Mouse (Mus musculus) layer of hippocampus, adult 9-11 months (tissue): ENCODE results near the gene Cops6.

Experiments
- DNase-seq: peaks from one replicate; pipeline ENCODE4 v3.0.0; 2022

Gene Cops6

DNA sequence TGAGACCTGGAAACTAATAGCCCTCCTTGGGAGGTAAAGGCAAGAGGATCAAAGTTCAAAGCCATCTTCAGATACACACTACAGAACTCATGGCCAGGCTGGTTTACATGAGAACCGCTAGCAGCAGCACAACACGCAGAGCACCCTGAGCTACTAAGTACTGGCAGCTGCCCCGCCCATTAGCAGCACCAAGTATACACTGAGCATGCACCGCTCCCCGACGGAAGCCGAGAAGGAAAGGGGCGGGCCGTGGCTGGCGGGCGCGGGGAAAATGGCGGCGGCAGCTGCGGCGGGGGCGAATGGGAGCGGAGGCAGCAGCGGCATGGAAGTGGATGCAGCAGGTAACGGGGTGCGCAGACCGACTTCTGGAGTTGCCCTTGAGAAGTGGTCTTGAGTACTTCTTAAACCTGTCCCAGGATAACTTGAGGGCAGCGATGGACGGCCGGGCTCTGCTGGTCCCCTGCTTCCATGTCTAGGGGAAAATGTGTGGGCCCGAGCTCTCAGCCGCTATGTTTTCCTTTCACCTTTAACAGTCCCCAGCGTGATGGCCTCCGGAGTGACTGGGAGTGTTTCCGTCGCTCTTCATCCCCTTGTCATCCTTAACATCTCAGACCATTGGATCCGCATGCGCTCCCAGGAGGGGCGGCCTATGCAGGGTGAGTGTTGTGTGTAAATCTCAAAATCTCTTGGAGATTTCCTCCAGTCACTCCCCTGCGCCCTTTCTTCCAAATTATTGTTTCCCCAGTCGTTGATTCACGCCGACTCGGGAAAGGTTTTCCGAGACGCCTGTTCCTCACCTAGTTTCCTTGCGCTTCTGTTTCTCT, at the start of gene Cops6:
Gene Cops6, plus strand, starts transcription at position 230 of the 824 bp plus-strand sequence.
- DNase-seq: peak; percentile 95

DNA sequence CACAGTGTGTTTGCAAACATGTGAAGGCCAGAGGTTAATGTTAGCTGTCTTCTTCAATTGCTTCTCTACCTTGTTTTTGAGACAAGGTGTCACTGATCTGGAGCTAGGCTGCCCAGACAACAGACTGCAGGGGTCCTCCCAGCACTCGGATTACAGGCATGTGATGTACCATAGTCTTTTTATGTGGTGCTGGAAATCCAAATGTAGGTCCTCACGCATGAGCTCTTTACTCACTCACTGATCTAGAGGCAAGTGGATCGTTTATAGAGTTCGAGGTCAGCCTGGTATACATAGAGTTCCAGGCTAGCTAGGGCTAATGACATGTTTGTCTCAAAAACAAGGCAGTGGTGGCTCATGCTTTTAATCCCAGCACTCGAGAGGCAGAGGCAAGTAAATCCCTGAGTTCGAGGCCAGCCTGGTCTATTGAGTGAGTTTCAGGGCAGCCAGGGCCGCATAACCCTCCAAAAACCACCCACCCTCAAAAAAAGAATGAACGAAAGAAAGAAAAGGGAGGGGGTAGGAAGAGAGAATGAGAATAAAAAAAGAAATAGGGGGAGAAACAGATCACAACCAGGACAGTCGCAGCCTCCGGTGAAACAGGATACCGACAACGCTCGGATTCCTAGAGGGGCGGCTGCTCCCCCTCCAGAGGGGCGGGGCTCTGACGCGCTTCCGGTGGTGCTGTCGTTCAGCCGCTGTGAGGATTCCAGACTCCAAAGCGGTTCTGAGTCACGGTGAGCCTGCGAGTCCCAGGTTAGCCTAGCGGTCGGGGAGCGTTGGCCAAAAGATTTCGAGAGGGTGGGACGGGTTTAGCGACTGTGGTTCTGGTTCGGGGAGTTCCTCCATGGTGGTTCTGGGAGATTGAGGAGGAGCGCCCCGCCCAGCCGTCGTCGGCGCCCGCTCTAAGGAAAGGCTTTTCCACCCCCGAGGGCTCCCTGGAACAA, 44.3 kb upstream of the Cops6 start, which contains the start of gene Zscan21:
Gene Zscan21, plus strand, starts transcription at position 649 of the 944 bp plus-strand sequence.
- peak; percentile 84 for DNase-seq

DNA sequence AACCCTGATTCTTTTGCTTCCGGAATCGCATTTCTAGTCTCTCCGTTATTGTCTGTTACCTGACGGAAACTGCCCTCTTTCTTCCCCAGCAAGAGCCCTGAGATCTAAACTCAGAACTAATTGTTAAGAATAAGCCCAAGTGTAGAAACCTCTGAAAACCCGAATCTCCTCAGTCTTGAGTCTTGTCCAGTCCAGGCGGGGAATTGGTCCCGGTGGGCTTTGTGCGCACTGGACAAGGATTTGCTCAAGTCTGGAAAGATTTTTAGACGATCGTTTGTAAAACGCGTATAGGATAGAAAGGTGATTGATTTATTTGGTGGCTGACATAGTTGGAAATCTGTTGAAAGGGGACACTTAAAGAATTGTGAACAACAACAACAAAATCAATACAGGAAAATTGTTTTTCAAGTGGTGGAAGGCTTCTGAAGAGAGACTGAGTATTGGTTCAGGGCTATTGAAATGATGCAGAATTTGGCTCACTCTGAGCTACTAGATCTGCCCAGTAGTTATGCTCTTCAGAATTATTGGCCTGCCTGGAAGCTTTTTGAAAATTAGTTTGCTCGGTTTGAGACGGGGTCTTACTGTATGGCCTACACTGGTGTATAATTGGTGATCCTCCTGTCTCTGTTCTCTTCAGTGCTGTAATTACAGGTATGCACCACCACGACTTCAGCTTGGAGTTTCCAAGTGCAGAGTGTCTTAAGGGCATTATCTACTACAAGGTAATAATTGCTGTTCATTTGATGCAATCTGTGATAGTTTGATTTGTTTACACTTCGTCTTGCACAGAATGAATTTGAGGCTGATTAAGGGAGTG, 43.5 kb upstream of the Cops6 start:
- no peak for DNase-seq

DNA sequence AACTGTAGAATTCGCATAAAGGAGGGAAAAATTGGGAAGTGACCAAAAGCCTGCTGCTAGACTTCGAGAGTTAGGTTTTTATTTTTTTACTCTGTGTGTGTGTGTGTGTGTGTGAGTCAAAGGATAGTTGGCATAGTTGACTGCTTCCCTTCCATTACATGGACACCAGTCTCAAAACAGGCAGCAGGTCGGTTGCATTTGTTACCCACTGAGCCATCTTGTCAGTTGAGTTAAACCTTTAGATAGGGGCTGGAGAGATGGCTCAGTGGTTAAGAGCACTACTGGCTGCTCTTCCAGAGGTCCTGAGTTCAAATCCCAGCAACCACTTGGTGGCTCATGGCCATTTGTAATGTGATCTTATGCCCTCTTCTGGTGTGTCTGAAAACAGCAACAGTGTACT, 42.8 kb upstream of the Cops6 start:
- DNase-seq: no peak

DNA sequence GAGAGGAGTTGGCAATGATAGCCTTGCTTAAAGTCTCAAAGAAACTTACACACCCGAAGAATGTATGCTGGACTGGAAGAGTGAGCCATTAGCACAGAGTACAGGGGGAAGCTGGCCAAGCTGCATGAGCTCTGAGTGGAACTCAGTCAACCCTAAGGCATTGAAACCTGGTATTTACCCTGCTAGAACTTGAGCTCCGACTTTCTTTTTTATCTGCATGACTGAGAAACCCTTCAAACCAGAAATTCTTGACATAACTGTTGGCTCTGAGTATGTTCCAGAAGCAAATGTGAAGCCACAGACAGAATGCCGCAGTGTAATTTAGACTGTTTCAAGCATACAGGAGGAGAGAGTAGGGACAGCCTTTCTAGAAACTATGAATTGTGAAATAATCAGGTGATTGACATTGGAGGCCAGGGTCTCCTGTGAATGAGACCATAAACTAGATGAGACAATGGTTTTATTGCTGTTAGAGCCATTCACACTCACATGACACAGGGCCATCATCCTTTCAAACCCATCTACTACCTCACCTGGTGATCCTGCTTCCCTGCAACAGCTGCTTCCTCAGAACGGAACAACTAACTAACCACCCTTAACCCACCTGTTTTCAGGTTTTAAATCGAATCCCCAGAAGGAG, 28.3 kb upstream of the Cops6 start:
- no peak for DNase-seq

DNA sequence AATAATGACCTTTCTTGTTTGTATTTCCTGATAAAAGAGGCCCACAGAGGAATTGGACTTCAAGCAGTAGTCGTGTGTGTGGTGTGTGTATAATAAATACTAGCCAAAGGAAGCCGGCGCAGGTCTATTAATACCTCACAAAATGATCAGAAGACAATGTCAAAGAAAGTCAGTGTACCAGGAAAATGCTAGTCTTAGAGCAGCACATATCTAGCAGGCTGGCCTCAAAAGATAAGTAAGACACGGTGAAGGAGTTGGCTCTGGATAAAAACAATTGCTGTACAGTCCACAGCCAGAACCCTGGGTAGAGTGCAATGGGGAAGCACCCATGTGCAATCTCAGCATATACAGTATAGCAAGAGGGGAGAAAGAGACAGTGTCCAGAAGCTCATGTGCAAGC, 23.6 kb upstream of the Cops6 start:
- DNase-seq: no peak

DNA sequence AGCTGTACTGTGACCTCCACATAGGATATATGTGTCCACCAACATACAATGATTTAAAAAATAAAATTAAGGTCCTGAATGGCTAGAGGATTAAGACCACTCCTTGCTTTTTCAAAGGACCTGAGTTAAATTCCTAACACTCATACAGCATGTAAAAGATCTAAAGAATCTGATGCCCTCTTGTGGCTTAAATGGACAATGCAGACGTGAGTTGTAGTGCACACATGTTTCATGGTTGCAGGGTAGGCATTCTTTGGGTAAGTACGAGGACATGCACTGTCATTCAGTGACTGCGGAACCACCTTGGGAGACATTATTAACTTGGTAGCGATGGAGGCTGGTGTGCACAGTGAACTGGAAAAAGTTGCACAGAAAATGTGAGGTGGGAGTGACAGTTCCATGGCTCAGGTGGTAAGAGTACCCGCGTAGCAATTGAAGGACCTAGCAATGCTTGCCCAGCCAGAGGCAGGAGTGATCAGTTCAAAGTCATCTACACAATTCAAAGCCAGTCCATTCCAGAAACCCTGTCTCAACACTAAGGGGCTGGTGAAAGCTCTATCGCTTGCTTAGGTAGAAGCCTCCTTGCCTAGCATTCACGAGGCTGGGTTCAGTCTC, 22.8 kb upstream of the Cops6 start:
- no peak for DNase-seq

DNA sequence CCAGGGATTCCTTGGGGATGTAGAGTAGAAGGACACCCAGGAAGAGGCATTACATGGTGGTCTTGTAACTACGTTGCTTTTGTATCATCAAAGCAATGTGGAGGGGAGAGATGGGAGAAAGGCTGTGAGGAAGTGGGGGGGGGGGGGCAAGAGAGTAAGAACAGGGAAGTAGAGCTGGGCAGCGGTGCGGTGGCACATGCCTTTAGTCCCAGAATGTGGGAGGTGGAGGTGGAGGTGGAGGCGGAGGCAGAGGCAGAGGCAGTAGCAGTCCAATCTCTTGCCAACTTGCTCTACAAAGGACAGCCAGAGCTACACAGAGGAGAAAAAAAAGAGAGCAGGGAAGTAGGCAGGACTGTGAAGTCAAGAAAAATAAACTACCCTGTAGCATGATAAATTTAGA, 22.3 kb upstream of the Cops6 start:
- DNase-seq: no peak

DNA sequence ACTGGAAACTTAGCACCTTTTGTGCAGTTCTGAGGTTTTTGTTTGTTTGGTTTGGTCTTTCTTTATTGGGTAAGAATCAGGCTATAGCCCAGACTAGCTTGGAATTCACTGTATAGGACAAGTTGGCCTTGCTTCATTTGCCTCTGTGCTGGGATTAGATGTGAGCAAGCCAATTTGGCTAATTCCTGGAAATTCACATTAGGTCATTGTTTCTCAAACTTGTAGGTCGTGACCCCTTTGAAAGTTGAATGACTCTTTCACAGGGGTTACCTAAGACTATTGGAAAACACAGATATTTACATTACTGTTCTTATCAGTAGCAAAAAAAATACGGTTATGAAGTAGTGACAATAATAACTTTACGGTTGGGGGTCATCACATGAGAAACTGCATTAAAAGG, 6.5 kb upstream of the Cops6 start:
- no peak for DNase-seq

DNA sequence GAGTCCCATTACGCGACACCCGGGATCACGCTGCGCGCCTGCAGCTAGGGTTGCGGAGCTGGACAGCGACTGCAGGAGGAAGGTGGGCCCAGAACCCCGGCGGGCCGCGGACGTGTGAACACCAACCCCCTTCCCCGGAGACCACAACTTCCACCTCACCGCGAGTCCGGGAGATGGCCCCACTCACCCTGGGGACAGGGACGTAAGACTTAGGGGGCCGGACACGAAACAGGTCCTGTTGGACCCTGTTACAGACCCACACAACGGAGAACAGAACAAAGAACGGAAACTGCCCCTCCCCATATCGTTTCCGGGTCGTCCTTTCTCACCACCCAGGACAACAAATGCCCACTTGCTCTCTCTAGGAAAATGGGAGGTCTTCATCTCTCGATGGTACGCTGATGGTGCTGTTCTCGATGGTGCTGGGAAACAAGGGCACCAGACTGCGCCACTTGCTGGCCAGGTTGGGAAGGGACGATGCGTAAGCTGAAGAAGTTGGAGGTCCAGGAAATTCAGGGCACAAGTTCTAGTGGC, 5.4 kb upstream of the Cops6 start, which contains the start of gene Zfp113:
Gene Zfp113, minus strand, starts transcription at position 302 of the 534 bp plus-strand sequence.
- DNase-seq: peak; percentile 96

DNA sequence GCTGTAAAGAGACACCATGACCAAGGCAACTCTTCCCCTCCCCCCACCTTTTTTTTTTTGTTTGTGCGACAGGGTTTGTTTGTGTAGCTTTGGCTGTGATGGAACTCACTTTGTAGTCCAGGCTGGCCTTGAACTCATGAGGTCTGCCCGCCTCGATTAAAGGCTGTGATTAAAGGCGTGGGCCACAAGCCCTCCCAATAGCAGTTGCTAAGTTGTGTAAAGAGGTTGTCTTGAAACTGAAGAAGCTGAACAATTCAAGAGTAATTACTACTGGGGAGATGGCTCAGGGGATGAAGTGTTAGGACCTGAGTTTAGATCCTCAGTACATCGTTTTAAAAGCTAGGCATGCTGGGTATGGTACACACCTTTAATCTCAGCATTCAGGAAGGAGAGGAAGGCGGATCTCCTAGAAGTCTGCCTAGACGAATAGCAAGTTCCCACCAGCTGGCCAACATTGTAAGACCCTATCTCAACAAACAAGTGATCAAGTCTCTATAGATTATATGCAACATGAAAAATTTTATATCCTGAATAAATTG, 578 bp upstream of the Cops6 start:
- DNase-seq: no peak

DNA sequence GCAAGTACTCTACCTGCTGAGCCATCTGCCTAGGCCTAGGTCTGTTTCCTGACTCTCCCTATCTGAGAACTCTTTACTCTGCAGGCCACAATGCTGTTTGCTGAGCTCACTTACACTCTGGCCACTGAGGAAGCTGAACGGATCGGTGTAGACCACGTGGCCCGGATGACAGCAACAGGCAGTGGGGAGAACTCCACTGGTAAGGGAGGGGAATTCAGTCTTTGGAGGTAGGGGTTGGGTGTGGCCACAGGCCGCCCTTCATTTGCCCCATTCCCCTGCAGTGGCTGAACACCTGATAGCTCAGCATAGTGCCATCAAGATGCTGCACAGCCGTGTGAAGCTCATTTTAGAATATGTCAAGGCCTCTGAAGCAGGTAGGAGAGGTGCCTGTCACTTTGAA, 2.2 kb downstream of the Cops6 start:
- no peak for DNase-seq

DNA sequence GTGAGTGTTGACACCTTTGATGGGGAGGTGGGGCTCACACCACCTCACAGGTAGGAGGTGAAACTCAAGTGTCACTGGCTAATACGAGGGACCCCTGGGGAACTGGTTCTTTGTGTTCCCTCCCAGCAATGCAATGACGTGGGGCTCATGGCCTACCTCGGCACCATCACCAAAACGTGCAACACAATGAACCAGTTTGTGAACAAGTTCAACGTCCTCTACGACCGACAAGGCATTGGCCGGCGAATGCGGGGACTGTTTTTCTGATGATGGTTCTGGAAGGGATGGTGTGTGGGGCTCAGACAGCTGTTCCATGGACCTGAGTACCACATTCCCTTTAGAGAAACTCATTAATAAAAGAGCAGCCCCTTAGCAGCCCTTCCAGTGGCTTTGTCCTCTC, 2.7 kb downstream of the Cops6 start:
- no peak for DNase-seq

DNA sequence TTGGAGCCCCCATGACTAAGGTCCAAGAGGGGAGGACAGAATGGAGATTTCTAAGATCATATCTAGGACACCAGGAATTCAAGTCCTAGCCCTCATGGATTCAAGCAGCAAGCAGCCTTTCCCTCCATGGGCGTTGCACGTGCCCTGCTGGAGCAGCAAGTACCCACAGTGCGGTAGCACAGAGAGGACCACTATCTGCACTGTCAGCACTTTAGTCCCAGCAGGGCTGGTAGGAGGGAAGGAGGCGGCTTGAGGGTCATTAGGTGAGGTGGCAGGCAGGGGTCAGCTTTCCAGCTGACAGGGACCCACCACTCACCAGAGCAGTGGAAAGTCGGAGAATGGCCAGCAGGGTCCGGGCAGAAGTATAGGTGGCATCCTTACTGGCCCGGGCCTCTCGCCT, 4.7 kb downstream of the Cops6 start:
- no peak for DNase-seq

DNA sequence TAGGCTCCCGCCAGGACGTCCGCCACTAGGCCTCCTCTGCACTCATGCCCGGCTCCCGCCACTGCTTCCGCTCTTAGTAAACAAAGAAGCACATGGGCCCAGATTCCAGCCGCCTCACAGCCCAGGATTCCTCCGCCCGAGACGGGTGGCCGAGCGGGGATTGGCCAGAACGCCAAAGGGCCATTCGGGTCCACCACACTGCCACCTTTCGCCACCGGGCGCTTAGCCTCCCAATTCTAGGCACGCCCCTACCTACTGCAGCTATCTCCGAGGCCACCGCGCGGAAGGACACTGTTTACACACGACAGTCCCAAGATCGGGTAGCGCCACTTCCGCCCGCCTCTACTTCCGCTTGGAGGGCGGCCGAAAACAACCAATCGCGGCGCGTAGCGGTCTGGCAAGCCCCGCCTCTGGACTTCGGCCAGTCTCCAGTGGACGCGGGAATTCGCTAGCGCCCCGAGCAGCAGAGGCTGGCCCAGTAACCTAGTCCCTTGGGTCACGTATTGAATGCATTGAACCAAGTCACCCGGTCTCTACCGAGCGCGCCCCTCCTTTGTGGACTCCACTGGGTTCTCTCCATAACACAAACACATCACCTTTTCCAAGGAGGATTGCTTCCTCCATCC, 10.2 kb downstream of the Cops6 start:
- peak; percentile 95 for DNase-seq

DNA sequence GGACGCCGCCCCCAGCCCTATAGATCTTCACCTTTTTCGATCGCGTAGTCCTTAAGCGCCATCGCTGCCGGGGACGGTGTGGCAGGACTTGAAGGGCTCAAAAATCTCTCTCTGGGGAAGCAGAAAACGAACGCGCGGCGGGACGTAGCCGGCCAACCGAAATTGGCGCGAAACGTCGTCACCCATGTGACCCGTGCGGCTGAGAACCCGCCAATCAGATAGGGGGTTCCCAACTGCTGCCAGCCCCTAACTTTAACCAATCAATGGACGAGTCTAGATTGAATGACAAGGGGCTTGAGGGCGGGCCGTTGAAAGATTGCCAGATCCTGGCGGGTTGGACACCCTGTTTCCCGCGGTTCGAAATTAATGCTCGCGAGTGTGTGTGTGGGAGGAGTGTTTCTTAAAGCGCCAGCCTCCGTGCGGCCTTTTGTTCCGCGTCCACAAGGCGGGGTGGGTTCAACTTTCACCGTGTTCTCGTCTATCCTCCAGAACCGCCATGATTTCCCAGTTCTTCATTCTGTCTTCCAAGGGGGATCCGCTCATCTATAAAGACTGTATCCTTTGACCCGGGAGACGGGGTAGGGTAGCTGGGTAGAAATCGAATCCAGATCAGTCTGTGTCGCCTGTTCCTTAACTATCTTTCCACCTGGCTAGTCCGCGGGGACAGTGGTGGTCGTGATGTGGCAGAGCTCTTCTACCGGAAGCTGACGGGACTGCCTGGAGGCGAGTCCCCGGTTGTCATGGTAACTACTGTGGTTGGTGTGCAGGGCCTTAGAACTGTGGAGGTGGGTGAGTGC, 11.0 kb downstream of the Cops6 start, which contains the start of the genes Ap4m1 and Mcm7:
Gene Ap4m1, plus strand, starts transcription at position 308 of the 797 bp plus-strand sequence.
Gene Mcm7, minus strand, starts transcription at position 728 of the 797 bp plus-strand sequence.
- DNase-seq: peak; percentile 98

DNA sequence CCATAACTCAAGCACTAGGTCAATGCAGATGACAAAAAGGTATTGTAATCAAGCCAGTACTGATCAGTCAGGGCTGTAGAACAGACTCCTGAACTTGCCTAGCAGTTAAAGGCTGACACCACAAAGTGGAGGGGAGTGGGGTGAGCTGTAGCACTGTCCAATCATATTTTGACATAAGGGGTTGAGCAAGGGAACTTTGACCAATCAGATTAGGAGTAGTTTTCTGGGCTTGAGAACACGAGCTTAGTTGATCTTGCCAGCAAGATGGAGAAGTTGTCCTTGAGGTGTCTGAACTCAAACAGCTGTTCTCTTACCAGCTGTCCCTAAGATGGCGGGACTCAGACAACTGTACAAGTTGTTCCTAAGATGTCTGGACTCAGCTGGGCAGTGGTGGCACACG, 12.3 kb downstream of the Cops6 start:
- DNase-seq: no peak

DNA sequence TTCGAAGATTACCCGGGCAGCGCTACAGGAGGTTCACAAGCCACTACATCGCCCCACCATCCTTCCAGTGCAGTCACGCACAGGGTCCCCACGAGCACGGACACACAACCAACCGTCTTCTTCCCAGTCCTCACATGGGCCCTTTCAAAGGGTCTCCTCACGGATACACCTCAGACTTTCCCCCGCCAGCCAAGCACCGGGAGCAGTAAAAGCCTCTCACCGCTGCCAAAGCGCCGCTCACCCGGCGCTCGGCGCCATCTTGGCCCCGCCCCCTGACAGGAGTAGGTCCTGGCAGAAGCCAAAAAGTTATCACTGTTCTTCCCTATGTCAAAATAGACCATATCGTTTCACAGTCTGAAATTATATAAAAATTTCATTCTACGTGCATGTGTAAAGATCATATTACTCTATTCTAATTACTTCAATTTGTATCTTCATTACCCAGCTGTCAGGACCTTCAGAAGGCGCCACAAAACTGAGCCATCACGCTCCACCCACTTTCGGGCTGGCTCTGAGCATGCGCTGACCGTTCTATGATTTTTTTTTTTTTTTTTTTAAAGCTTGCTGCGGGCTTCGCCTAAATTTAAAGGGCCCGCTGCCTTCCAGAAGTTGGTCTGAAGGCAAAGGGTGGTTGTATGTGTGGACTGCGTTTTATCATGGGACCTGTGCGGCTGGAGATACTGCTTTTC, 26.2 kb downstream of the Cops6 start, which contains the start of the genes Taf6 and Cnpy4:
Gene Taf6, minus strand, starts transcription at position 502 of the 689 bp plus-strand sequence.
Gene Cnpy4, plus strand, starts transcription at position 536 of the 689 bp plus-strand sequence.
- DNase-seq: peak; percentile 83
